Mouse (Mus musculus): ENCODE data around the gene Tbx6. TPM values are rescaled to one million over a fixed set of nuclear protein-coding genes. Genes with fewer than 3 reads are reported as not detected.

Tbx6 gene
- 0.49 TPM for polyA plus RNA-seq (2021)

GRCm38 (mm10) chr7:126780971-126781635, at the start of gene Tbx6:
TSS of gene Tbx6 (plus strand) at chr7:126781483.
- DNase-seq (ENCODE audit: low read depth, low spot score) = no peak
- in situ Hi-C loops (cut with MboI; ENCODE audit: low pct_unique_long_range_greater_than_20kb) = no loop called here
- TF ChIP-seq CTCF (IDR thresholded peaks at IDR 0.05) = no peak
- CTCF ChIA-PET = interaction anchor here (1.3 kb wide), 1 partner anchor 26 kb away, joined by 5 read pairs; no protein-coding TSS in a partner anchor
- no peak for ATAC-seq
- H3K27me3 ChIP-seq = no peaks in the 10 kb centered on the region
- POLR2A ChIA-PET = interaction anchor here (1.6 kb wide), 1 partner anchor 18 kb away, joined by 5 read pairs; no protein-coding TSS in a partner anchor

GRCm38 (mm10) chr7:126736122-126736521, 45.2 kb upstream of the Tbx6 start:
- H3K27me3 ChIP-seq = no peaks in the 10 kb centered on the region

GRCm38 (mm10) chr7:126739551-126739950, 41.7 kb upstream of the Tbx6 start:
- H3K27me3 ChIP-seq = no peaks in the 10 kb centered on the region
- POLR2A ChIA-PET = no interaction called here
- in situ Hi-C loops (cut with MboI; ENCODE audit: low pct_unique_long_range_greater_than_20kb) = no loop called here
- ATAC-seq = no peak
- TF ChIP-seq CTCF (IDR thresholded peaks at IDR 0.05) = no peak
- CTCF ChIA-PET = no interaction called here
- no peak for DNase-seq (ENCODE audit: low read depth, low spot score)

More at GRCm38 (mm10) chr7:126736122-126736521, 45.2 kb upstream of the Tbx6 start:
- no peak for ATAC-seq
- in situ Hi-C loops (cut with MboI; ENCODE audit: low pct_unique_long_range_greater_than_20kb) = no loop called here
- no peak for TF ChIP-seq CTCF (IDR thresholded peaks at IDR 0.05)
- POLR2A ChIA-PET = no interaction called here
- no peak for DNase-seq (ENCODE audit: low read depth, low spot score)
- CTCF ChIA-PET = no interaction called here

- H3K27me3 ChIP-seq = no peaks in the 10 kb centered on the region
- no peak for TF ChIP-seq CTCF (IDR thresholded peaks at IDR 0.05)
- POLR2A ChIA-PET = no interaction called here
- DNase-seq (ENCODE audit: low read depth, low spot score) = no peak
- CTCF ChIA-PET = no interaction called here
- no peak for ATAC-seq
- in situ Hi-C loops (cut with MboI; ENCODE audit: low pct_unique_long_range_greater_than_20kb) = no loop called here
Observed at GRCm38 (mm10) chr7:126740132-126740735, 41.0 kb upstream of the Tbx6 start.

GRCm38 (mm10) chr7:126740977-126741376, 40.3 kb upstream of the Tbx6 start:
- ATAC-seq (no peak), DNase-seq (ENCODE audit: low read depth, low spot score) (no peak)
- ChIA-PET CTCF (interaction anchor here (0.6 kb wide), 1 partner anchor 47 kb away, joined by 3 read pairs; no protein-coding TSS in a partner anchor), POLR2A (no interaction called here)
- TF ChIP-seq CTCF (IDR thresholded peaks at IDR 0.05) = no peak
- no peaks in the 10 kb centered on the region for H3K27me3 ChIP-seq
- in situ Hi-C loops (cut with MboI; ENCODE audit: low pct_unique_long_range_greater_than_20kb) = no loop called here

- no peaks in the 10 kb centered on the region for H3K27me3 ChIP-seq
- POLR2A ChIA-PET = no interaction called here
- DNase-seq (ENCODE audit: low read depth, low spot score) (no peak), ATAC-seq (no peak)
- no peak for TF ChIP-seq CTCF (IDR thresholded peaks at IDR 0.05)
- in situ Hi-C loops (cut with MboI; ENCODE audit: low pct_unique_long_range_greater_than_20kb) = no loop called here
- CTCF ChIA-PET = interaction anchor here (0.6 to 1.4 kb wide), 2 partner anchors 10 to 47 kb away, joined by 3 read pairs; no protein-coding TSS in a partner anchor
Observed at GRCm38 (mm10) chr7:126741452-126741851, 39.8 kb upstream of the Tbx6 start.

GRCm38 (mm10) chr7:126741964-126742482, 39.3 kb upstream of the Tbx6 start:
- in situ Hi-C loops (cut with MboI; ENCODE audit: low pct_unique_long_range_greater_than_20kb) = no loop called here
- ChIA-PET CTCF (interaction anchor here (1.4 kb wide), 1 partner anchor 9 kb away, joined by 3 read pairs; no protein-coding TSS in a partner anchor), POLR2A (no interaction called here)
- DNase-seq (ENCODE audit: low read depth, low spot score) = no peak
- ATAC-seq = no peak
- H3K27me3 ChIP-seq = no peaks in the 10 kb centered on the region
- TF ChIP-seq CTCF (IDR thresholded peaks at IDR 0.05) = no peak

GRCm38 (mm10) chr7:126746066-126746465, 35.2 kb upstream of the Tbx6 start:
- ChIA-PET POLR2A (no interaction called here), CTCF (no interaction called here)
- TF ChIP-seq CTCF (IDR thresholded peaks at IDR 0.05) = no peak
- DNase-seq (ENCODE audit: low read depth, low spot score) (no peak), ATAC-seq (no peak)
- H3K27me3 ChIP-seq = no peaks in the 10 kb centered on the region
- in situ Hi-C loops (cut with MboI; ENCODE audit: low pct_unique_long_range_greater_than_20kb) = no loop called here

GRCm38 (mm10) chr7:126746798-126747197, 34.5 kb upstream of the Tbx6 start:
- in situ Hi-C loops (cut with MboI; ENCODE audit: low pct_unique_long_range_greater_than_20kb) = no loop called here
- DNase-seq (ENCODE audit: low read depth, low spot score) (no peak), ATAC-seq (no peak)
- ChIA-PET POLR2A (no interaction called here), CTCF (no interaction called here)
- H3K27me3 ChIP-seq = no peaks in the 10 kb centered on the region
- TF ChIP-seq CTCF (IDR thresholded peaks at IDR 0.05) = no peak

GRCm38 (mm10) chr7:126748824-126749223, 32.5 kb upstream of the Tbx6 start:
- ChIA-PET CTCF (no interaction called here), POLR2A (interaction anchor here (0.6 kb wide), 1 partner anchor 20 kb away, joined by 3 read pairs; no protein-coding TSS in a partner anchor)
- TF ChIP-seq CTCF (IDR thresholded peaks at IDR 0.05) = no peak
- ATAC-seq (no peak), DNase-seq (ENCODE audit: low read depth, low spot score) (no peak)
- no peaks in the 10 kb centered on the region for H3K27me3 ChIP-seq
- in situ Hi-C loops (cut with MboI; ENCODE audit: low pct_unique_long_range_greater_than_20kb) = no loop called here

Measured in Patski (cell line).